Mouse (Mus musculus) hindbrain, embryonic 16.5 days (tissue): ENCODE measurements around the gene Il10. TPM values are rescaled to one million over a fixed set of nuclear protein-coding genes. Genes with fewer than 3 reads are reported as not detected.

Source experiments
- ATAC-seq: fragments of 200-750 bp; cut with Nextera tagmentation; 2 replicates; pipeline ENCODE4 v1.8.0; 2017; ENCODE audit warnings: moderate TSS enrichment, moderate library complexity
- H3K27ac ChIP-seq: fragments of 300-500 bp; sonication (generic); 2 replicates; pipeline ENCODE4 v1.5.1; 2014; ENCODE audit warnings: low read depth, mild to moderate bottlenecking, control low read depth, low read length, moderate library complexity
- H3K27me3 ChIP-seq: fragments of 300-500 bp; sonication (generic); replicated peaks from 2 replicates; pipeline ENCODE4 v1.6.1; 2014; ENCODE audit warnings: low read length; ENCODE audit not compliant: control insufficient read depth, insufficient read depth
- H3K36me3 ChIP-seq: fragments of 300-500 bp; sonication (generic); 2 replicates; pipeline ENCODE4 v1.6.1; 2014; ENCODE audit warnings: mild to moderate bottlenecking, low read length, moderate library complexity, mixed read lengths; ENCODE audit not compliant: control insufficient read depth, insufficient read depth
- H3K4me1 ChIP-seq: fragments of 300-500 bp; sonication (generic); 2 replicates; pipeline ENCODE4 v1.6.1; 2014; ENCODE audit warnings: low read depth, low read length; ENCODE audit not compliant: control insufficient read depth, insufficient read depth
- H3K4me2 ChIP-seq: fragments of 300-500 bp; sonication (generic); 2 replicates; pipeline ENCODE4 v1.6.1; 2014; ENCODE audit warnings: mild to moderate bottlenecking, low read length, control low read depth, moderate library complexity
- H3K4me3 ChIP-seq: fragments of 300-500 bp; sonication (generic); 2 replicates; pipeline ENCODE4 v1.5.1; 2014; ENCODE audit warnings: mild to moderate bottlenecking, low read length, control low read depth, moderate library complexity
- H3K9ac ChIP-seq: fragments of 300-500 bp; sonication (generic); 2 replicates; pipeline ENCODE4 v1.6.1; 2014; ENCODE audit warnings: low read depth, mild to moderate bottlenecking, control low read depth, low read length, moderate library complexity
- H3K9me3 ChIP-seq: fragments of 300-500 bp; sonication (generic); 2 replicates; pipeline ENCODE4 v1.6.1; 2014; ENCODE audit warnings: mild to moderate bottlenecking, low read length, moderate library complexity; ENCODE audit not compliant: control insufficient read depth
- WGBS: fragments of 180-500 bp; shearing (Covaris S2); extraction: QIAGEN DNeasy Blood & Tissue Kit; methylation state at CpG from one replicate; pipeline ENCODE4 v1.1.7; 2014; 5-methylcytosine and 5-hydroxymethylcytosine counted together
- polyA plus RNA-seq: library from polyadenylated mRNA; unstranded; fragments of >200 nt; fragmentation: Nextera tagmentation; extraction: Ambion mirVana; gene quantifications from 2 replicates; pipeline ENCODE4 v1.2.1, GENCODE M21; 2015

The Il10 gene
- polyA plus RNA-seq, 1 experiment from 2014 or later = not detected

DNA sequence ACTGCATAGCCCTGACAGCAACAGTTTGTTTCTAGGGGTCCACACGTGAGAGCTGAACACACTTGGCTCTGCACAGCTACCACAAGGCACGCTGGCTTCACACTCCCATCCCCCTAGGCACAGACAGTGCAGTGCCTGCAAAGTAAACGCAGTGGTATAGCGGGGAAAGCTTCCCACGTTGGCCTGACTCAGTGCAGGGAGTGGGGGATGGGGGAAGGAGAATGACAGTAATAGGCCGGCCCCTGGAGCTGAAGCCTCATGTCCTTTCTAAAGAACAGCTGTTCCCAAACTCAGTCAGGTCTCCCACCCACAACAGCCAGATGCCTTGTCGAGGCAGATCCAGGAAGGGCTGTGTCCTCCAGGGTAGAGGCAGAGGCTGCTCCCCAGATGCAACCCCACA is 31.4 kb downstream of the Il10 start:
- no peak; the same call in 1 of the 2 replicates for ATAC-seq
- Histone ChIP-seq H3K27ac (no peak overlapping the region), H3K4me1 (peaks cover 3% of the 10 kb centered on the region; the same call in 1 of the 2 replicates), H3K27me3 (no peaks in the 10 kb centered on the region), H3K36me3 (peaks cover 9% of the 10 kb centered on the region), H3K9ac (no peak overlapping the region), H3K4me2 (no peak overlapping the region), H3K9me3 (no peaks in the 10 kb centered on the region), H3K4me3 (no peak overlapping the region)
- WGBS = 44% methylated on average over 7 of the region's 7 CpGs

DNA sequence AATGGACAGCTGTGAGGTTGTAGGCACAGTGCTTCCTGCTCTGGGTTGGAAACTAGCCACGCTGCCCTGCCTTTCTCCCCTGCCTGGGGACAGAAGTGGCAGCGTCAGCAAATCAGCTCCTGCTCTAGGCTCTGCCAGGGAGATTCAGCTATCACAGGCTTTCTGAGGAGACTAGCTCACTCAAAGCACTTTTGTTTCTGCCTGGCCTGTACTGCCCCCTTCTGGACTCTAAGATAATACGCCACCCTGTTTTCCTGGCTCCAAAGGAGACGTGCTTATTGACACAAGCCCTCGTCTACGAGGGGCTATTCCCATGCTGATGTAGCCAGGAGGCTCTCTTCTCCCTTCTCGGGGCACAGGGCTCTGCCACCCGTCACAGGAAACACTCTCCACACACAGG is 33.6 kb downstream of the Il10 start:
- Histone ChIP-seq H3K4me1 (peaks cover 3% of the 10 kb centered on the region; the same call in 1 of the 2 replicates), H3K36me3 (peaks cover 17% of the 10 kb centered on the region), H3K9ac (no peak overlapping the region), H3K27ac (0 out of 2 replicates have a peak overlapping the region, but pooled peaks have one; percentile 21), H3K27me3 (no peaks in the 10 kb centered on the region), H3K4me2 (no peak overlapping the region), H3K4me3 (no peak overlapping the region), H3K9me3 (no peaks in the 10 kb centered on the region)
- peak; percentile 87 for ATAC-seq
- WGBS = 3% methylated on average over 8 of the region's 8 CpGs

GRCm38 (mm10) chr1:131053656-131054055 is 34.0 kb downstream of the Il10 start:
- WGBS = 61% methylated on average over 4 of the region's 4 CpGs
- peak; percentile 21 for ATAC-seq

GRCm38 (mm10) chr1:131054251-131054650 is 34.6 kb downstream of the Il10 start:
- no peak overlapping the region for H3K4me3 ChIP-seq
- no peak overlapping the region for H3K27ac ChIP-seq
- no peak overlapping the region for H3K9ac ChIP-seq
- H3K4me2 ChIP-seq = no peak overlapping the region
- 82% methylated on average over 4 of the region's 4 CpGs for WGBS
- no peak for ATAC-seq
- H3K9me3 ChIP-seq = no peaks in the 10 kb centered on the region
- peaks cover 7% of the 10 kb centered on the region for H3K4me1 ChIP-seq
- peaks cover 17% of the 10 kb centered on the region for H3K36me3 ChIP-seq
- H3K27me3 ChIP-seq = no peaks in the 10 kb centered on the region

More at GRCm38 (mm10) chr1:131053656-131054055, 34.0 kb downstream of the Il10 start:
- no peak overlapping the region for H3K27ac ChIP-seq
- H3K9ac ChIP-seq = no peak overlapping the region
- no peak overlapping the region for H3K4me2 ChIP-seq
- peaks cover 3% of the 10 kb centered on the region; the same call in 1 of the 2 replicates for H3K4me1 ChIP-seq
- H3K4me3 ChIP-seq = no peak overlapping the region
- peaks cover 17% of the 10 kb centered on the region for H3K36me3 ChIP-seq
- H3K27me3 ChIP-seq = no peaks in the 10 kb centered on the region
- H3K9me3 ChIP-seq = no peaks in the 10 kb centered on the region

- Histone ChIP-seq H3K4me3 (no peak overlapping the region), H3K27ac (no peak overlapping the region), H3K9ac (no peak overlapping the region), H3K9me3 (no peaks in the 10 kb centered on the region), H3K4me2 (no peak overlapping the region), H3K27me3 (no peaks in the 10 kb centered on the region), H3K4me1 (peaks cover 21% of the 10 kb centered on the region), H3K36me3 (peaks cover 17% of the 10 kb centered on the region)
- ATAC-seq = no peak
- 65% methylated on average over 7 of the region's 7 CpGs for WGBS
Measured at GRCm38 (mm10) chr1:131058431-131058830, 38.8 kb downstream of the Il10 start.

DNA sequence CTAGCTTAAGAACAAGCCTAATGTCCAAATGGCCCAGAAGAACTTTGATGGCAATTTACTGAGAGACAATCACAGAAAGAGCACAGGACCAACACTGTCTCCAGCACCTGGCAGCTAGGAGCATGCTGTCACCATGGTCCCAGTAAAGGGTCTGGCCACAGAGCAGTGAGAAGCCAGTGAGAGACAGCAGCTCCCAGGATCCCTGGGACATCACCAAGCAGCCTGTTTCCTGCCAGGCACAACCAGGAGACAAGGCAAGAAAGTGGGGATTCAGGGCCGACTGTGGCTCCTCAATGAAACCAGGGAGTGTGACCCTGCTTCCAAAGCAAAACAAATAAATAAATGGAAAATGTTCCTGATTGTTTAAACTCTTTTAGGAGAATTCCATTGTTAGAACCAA is 39.8 kb downstream of the Il10 start:
- Histone ChIP-seq H3K4me2 (no peak overlapping the region), H3K36me3 (peaks cover 17% of the 10 kb centered on the region), H3K4me3 (no peak overlapping the region), H3K9me3 (no peaks in the 10 kb centered on the region), H3K27ac (no peak overlapping the region), H3K27me3 (no peaks in the 10 kb centered on the region), H3K9ac (no peak overlapping the region), H3K4me1 (peaks cover 24% of the 10 kb centered on the region)
- 42% methylated on average over 1 of the region's 1 CpGs for WGBS
- no peak for ATAC-seq

- Histone ChIP-seq H3K27ac (no peak overlapping the region), H3K9me3 (no peaks in the 10 kb centered on the region), H3K4me3 (no peak overlapping the region), H3K4me2 (no peak overlapping the region), H3K4me1 (peaks cover 24% of the 10 kb centered on the region), H3K36me3 (peaks cover 15% of the 10 kb centered on the region), H3K9ac (no peak overlapping the region), H3K27me3 (no peaks in the 10 kb centered on the region)
- whole genome bisulfite sequencing = 74% methylated on average over 5 of the region's 5 CpGs
- peak; percentile 19; the same call in 1 of the 2 replicates for ATAC-seq
Measured at GRCm38 (mm10) chr1:131059841-131060240, 40.2 kb downstream of the Il10 start.

DNA sequence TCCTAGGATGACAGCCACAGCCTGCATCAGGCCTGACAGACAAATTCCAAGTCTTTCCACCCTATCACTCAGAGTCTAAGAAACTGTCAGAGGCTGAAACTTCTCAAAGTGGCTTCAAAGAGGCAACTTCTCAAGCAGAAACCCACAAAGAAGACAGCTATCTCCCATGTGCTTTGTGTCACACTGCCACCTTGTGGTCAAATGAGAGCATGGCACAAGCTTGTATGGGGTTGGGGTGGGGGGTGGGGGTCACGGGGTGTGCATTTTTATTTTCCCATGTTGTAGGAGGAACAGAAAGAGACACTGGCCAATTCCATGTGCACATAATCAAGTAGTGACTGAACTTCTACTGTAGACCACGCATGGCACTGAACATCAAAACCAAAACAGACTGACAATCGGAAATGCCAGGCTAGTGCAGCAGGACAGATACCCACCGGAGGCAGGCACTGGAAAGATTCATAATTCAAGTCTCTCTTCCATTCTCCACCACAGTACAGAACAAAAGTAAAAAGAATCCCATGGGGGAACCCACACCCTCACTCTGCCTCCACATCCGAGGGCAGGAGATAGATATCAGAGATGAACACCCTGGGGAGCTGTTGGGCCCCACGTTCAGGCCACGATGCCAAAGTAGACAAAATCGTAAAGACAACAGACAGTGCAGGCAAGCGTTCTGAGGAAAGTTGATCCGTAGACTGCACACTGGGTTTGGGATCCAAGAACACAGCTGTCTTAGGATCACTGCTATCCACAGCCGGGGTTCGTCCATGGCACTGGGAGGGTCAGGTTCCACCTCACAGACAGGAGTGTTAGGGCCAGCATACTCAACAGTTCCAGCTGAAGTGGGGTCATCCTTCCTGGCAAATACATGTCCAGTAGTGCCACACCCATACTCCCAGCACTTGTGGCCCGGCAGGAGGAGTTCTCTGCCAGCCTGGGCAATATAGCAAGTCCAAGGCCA is 40.9 kb downstream of the Il10 start:
- 66% methylated on average over 13 of the region's 13 CpGs for WGBS
- peaks cover 8% of the 10 kb centered on the region for H3K36me3 ChIP-seq
- H3K27ac ChIP-seq = no peak overlapping the region
- peak; percentile 21 for ATAC-seq
- no peaks in the 10 kb centered on the region for H3K9me3 ChIP-seq
- peaks cover 24% of the 10 kb centered on the region for H3K4me1 ChIP-seq
- no peak overlapping the region for H3K9ac ChIP-seq
- no peak overlapping the region for H3K4me2 ChIP-seq
- H3K4me3 ChIP-seq = no peak overlapping the region
- H3K27me3 ChIP-seq = no peaks in the 10 kb centered on the region

GRCm38 (mm10) chr1:131061740-131062254 is 42.2 kb downstream of the Il10 start:
- Histone ChIP-seq H3K27me3 (no peaks in the 10 kb centered on the region), H3K9ac (no peak overlapping the region), H3K4me3 (no peak overlapping the region), H3K4me2 (no peak overlapping the region), H3K36me3 (peaks cover 5% of the 10 kb centered on the region; the same call in 1 of the 2 replicates), H3K9me3 (no peaks in the 10 kb centered on the region), H3K27ac (no peak overlapping the region; the same call in 1 of the 2 replicates), H3K4me1 (peaks cover 24% of the 10 kb centered on the region)
- ATAC-seq = no peak
- 85% methylated on average over 7 of the region's 7 CpGs for WGBS
